Mouse (Mus musculus): ENCODE measurements around the gene Olfr1423. TPM values are rescaled to one million over a fixed set of nuclear protein-coding genes. Genes with fewer than 3 reads are reported as not detected.
"Not testable (repeated sequence)": the region's sequence is repeated elsewhere in the genome, so short reads cannot be mapped to it uniquely, and the experiment has no call there.

Olfr1423 gene
- polyA plus RNA-seq, 2 experiments: not detected

DNA sequence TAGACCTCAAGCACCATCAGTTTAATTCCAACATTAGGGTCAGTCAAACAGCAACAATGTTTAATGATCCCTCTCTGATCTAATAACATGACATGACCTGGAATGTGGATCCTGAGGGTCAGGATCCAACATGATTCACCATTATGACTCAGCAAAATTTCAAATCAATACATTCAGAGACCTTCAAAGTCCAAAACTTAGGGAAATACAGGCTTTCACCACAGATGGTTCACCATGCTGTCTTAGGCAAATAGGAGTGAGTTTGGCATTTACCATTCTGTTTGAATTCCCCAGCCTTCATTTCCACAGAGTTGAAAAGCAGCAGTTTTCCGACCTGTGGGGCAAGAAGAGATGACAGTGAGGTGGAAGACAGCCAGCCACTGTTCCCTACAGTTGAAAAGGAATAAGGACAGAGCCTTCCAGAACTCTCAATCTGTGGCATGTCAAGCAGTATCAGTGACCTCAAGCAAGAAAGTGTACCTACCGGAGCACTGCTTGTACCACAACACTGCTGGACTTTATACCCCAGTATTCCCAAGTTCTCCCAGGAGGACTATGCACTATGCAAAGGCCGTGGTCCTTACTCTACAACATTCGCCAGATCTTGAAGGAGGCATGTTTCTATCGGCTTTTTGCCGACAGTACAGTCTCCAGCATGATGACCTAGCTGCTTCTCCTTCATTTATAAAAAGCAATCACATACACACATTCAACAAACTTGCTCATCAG, 46.2 kb downstream of the Olfr1423 start:
- H3K4me2 ChIP-seq (ENCODE audit: low read depth): no peak overlapping the region
- no peaks in the 10 kb centered on the region for H3K27me3 ChIP-seq (ENCODE audit: control insufficient read depth, insufficient read depth, low read length)
- no peak for ATAC-seq (ENCODE audit: insufficient read depth)
- peaks cover 29% of the 10 kb centered on the region for H3K36me3 ChIP-seq (replicated peaks; ENCODE audit: control insufficient read depth, insufficient read depth, low read depth)
- H3K9ac ChIP-seq (replicated peaks): no peak overlapping the region
- H3K9me3 ChIP-seq (ENCODE audit: control insufficient read depth, low read length): no peaks in the 10 kb centered on the region
- no peak for DNase-seq (ENCODE audit: low read depth in 3 of 3, low spot score in 3 of 3)
- WGBS (ENCODE audit: insufficient replicate concordance): 81% methylated on average over 6 of the region's 6 CpGs
- H3K4me3 ChIP-seq (ENCODE audit: insufficient read depth in 1 of 2, low read depth in 2 of 2, low read length in 2 of 2): no peak overlapping the region
- TF ChIP-seq EP300 (IDR thresholded peaks at IDR 0.05; ENCODE audit: low read depth): no peak
- no peak for TF ChIP-seq CTCF (IDR thresholded peaks at IDR 0.05; ENCODE audit: low read depth)
- H3K4me1 ChIP-seq (replicated peaks; ENCODE audit: control insufficient read depth in 2 of 2, insufficient read depth in 2 of 2, low read length in 1 of 2): 0 out of 4 replicates have a peak, but pooled peaks cover 0 to 1% of the 10 kb centered on the region in 2 experiments
- H3K27ac ChIP-seq: no peak overlapping the region

DNA sequence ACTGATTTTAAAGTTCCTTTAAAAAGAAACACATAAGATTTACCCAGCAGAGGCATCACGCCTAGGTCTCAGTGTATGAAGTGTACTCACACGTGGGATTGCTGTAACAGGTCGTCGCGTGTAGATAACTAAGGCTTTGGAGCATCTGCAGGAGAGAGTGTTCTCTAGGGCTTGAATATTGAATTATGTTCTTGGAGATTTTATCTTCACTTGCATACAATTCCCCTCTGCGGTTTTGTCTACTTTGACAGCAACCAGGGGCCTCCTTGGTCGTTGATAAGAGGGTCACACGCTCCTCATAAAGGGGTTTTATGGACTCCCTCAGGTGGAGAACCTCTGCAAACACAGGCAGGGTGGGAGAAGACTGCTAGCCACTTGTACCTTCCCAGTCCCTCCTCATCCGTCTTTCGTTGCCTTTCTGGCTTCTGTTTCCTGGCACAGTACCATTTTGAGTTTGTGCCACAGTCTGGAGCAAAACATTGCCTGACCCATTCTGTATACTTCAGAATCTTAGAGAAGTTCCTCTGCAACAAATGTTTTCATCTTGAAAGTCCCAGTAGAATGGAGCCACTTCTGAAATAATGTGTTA, 48.6 kb downstream of the Olfr1423 start:
- peaks cover 42% of the 10 kb centered on the region for H3K36me3 ChIP-seq (replicated peaks; ENCODE audit: control insufficient read depth, insufficient read depth, low read depth)
- H3K9ac ChIP-seq (replicated peaks): no peak overlapping the region
- ATAC-seq (ENCODE audit: insufficient read depth) (no peak), DNase-seq (ENCODE audit: low read depth in 3 of 3, low spot score in 3 of 3) (no peak)
- H3K4me2 ChIP-seq (ENCODE audit: low read depth): no peak overlapping the region
- H3K27me3 ChIP-seq (ENCODE audit: control insufficient read depth, insufficient read depth, low read length): no peaks in the 10 kb centered on the region
- no peak for TF ChIP-seq CTCF (IDR thresholded peaks at IDR 0.05; ENCODE audit: low read depth)
- no peak for TF ChIP-seq EP300 (IDR thresholded peaks at IDR 0.05; ENCODE audit: low read depth)
- H3K27ac ChIP-seq: no peak overlapping the region
- WGBS (ENCODE audit: insufficient replicate concordance): 60% methylated on average over 10 of the region's 10 CpGs
- H3K4me3 ChIP-seq (ENCODE audit: insufficient read depth in 1 of 2, low read depth in 2 of 2, low read length in 2 of 2): no peak overlapping the region
- no peaks in the 10 kb centered on the region for H3K9me3 ChIP-seq (ENCODE audit: control insufficient read depth, low read length)
- H3K4me1 ChIP-seq (replicated peaks; ENCODE audit: control insufficient read depth in 2 of 2, insufficient read depth in 2 of 2, low read length in 1 of 2): 0 out of 4 replicates have a peak, but pooled peaks cover 0 to 1% of the 10 kb centered on the region in 2 experiments

DNA sequence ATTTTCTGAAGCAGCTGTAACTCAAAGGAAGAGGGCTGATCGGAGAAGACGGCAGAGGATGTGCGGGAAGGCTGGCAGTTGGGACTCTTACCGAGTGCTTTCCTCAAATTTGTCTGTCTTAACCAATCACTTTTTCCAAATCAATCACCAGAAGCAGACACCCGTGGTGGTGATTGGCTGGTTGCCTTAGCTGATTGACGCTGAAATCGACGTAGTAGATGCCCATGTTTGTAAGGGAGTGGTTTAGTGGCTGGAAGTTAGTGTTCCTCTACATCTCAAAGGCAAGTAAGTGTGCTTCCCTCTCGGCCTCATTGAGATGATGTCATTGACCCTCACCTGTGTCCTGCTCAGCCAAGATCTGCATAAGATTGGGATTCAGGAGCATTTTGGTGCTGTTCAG, 49.1 kb downstream of the Olfr1423 start:
- 83% methylated on average over 9 of the region's 9 CpGs for WGBS (ENCODE audit: insufficient replicate concordance)
- Histone ChIP-seq H3K4me1 (replicated peaks; ENCODE audit: control insufficient read depth in 2 of 2, insufficient read depth in 2 of 2, low read length in 1 of 2) (0 out of 4 replicates have a peak, but pooled peaks cover 0 to 1% of the 10 kb centered on the region in 2 experiments), H3K4me2 (ENCODE audit: low read depth) (no peak overlapping the region), H3K27me3 (ENCODE audit: control insufficient read depth, insufficient read depth, low read length) (no peaks in the 10 kb centered on the region), H3K9me3 (ENCODE audit: control insufficient read depth, low read length) (no peaks in the 10 kb centered on the region), H3K27ac (no peak overlapping the region), H3K36me3 (replicated peaks; ENCODE audit: control insufficient read depth, insufficient read depth, low read depth) (peaks cover 45% of the 10 kb centered on the region), H3K4me3 (ENCODE audit: insufficient read depth in 1 of 2, low read depth in 2 of 2, low read length in 2 of 2) (no peak overlapping the region), H3K9ac (replicated peaks) (no peak overlapping the region)
- DNase-seq (ENCODE audit: low read depth in 3 of 3, low spot score in 3 of 3): no peak
- TF ChIP-seq CTCF (IDR thresholded peaks at IDR 0.05; ENCODE audit: low read depth) (no peak), EP300 (IDR thresholded peaks at IDR 0.05; ENCODE audit: low read depth) (no peak)
- ATAC-seq (ENCODE audit: insufficient read depth): no peak

DNA sequence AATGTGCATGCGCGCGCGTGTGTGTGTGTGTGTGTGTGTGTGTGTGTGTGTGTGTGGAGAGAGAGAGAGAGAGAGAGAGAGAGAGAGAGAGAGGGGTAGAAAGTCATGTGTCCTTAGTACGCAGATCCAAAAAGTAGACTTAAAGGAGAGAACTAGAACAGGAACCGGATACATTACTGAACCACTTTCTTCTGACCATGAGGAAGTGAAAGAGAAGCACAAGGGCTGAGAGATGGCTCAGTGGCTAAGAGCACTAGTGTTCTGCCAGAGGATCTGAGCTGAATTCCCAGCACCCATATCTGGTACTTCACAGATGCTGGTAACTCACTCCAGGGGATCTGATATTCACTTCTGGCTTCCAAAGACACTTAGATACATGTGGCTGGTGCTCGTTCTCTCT, 51.8 kb downstream of the Olfr1423 start:
- DNase-seq (ENCODE audit: low read depth in 3 of 3, low spot score in 3 of 3) (no peak), ATAC-seq (ENCODE audit: insufficient read depth) (no peak)
- H3K27me3 ChIP-seq (ENCODE audit: control insufficient read depth, insufficient read depth, low read length): no peaks in the 10 kb centered on the region
- no peak overlapping the region for H3K4me2 ChIP-seq (ENCODE audit: low read depth)
- no peaks in the 10 kb centered on the region for H3K4me1 ChIP-seq (replicated peaks; ENCODE audit: control insufficient read depth in 2 of 2, insufficient read depth in 2 of 2, low read length in 1 of 2)
- no peak overlapping the region for H3K4me3 ChIP-seq (ENCODE audit: insufficient read depth in 1 of 2, low read depth in 2 of 2, low read length in 2 of 2)
- no peak overlapping the region for H3K9ac ChIP-seq (replicated peaks)
- H3K27ac ChIP-seq: no peak overlapping the region
- no peaks in the 10 kb centered on the region for H3K9me3 ChIP-seq (ENCODE audit: control insufficient read depth, low read length)
- 86% methylated on average over 7 of the region's 7 CpGs for WGBS (ENCODE audit: insufficient replicate concordance)
- peaks cover 50% of the 10 kb centered on the region for H3K36me3 ChIP-seq (replicated peaks; ENCODE audit: control insufficient read depth, insufficient read depth, low read depth)
- TF ChIP-seq EP300 (IDR thresholded peaks at IDR 0.05; ENCODE audit: low read depth) (no peak), CTCF (IDR thresholded peaks at IDR 0.05; ENCODE audit: low read depth) (no peak)

DNA sequence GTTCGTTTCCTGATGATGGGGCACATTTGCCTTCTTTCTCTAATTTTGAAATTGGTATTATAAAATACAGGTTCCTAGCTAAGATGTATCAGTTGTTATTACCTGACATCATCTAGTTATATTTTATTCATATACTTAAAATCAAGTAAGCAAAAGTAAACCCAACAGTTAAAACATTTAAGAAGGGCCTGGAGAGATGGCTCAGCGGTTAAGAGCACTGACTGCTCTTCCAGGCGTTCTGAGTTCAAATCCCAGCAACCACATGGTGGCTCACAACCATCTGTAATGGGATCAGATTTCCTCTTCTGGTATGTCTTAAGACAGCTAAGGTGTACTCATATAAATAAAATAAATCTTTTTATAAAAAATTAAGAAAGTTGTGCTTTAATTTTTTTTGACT, 53.3 kb downstream of the Olfr1423 start:
- Histone ChIP-seq H3K36me3 (replicated peaks; ENCODE audit: control insufficient read depth, insufficient read depth, low read depth) (peaks cover 61% of the 10 kb centered on the region), H3K4me2 (ENCODE audit: low read depth) (no peak overlapping the region), H3K9me3 (ENCODE audit: control insufficient read depth, low read length) (no peaks in the 10 kb centered on the region), H3K4me3 (ENCODE audit: insufficient read depth in 1 of 2, low read depth in 2 of 2, low read length in 2 of 2) (no peak overlapping the region), H3K9ac (replicated peaks) (no peak overlapping the region), H3K27me3 (ENCODE audit: control insufficient read depth, insufficient read depth, low read length) (no peaks in the 10 kb centered on the region), H3K27ac (no peak overlapping the region), H3K4me1 (replicated peaks; ENCODE audit: control insufficient read depth in 2 of 2, insufficient read depth in 2 of 2, low read length in 1 of 2) (no peaks in the 10 kb centered on the region)
- WGBS (ENCODE audit: insufficient replicate concordance): 84% methylated on average over 3 of the region's 3 CpGs
- TF ChIP-seq EP300 (IDR thresholded peaks at IDR 0.05; ENCODE audit: low read depth) (no peak), CTCF (IDR thresholded peaks at IDR 0.05; ENCODE audit: low read depth) (no peak)
- DNase-seq (ENCODE audit: low read depth in 3 of 3, low spot score in 3 of 3) (no peak), ATAC-seq (ENCODE audit: insufficient read depth) (no peak)

DNA sequence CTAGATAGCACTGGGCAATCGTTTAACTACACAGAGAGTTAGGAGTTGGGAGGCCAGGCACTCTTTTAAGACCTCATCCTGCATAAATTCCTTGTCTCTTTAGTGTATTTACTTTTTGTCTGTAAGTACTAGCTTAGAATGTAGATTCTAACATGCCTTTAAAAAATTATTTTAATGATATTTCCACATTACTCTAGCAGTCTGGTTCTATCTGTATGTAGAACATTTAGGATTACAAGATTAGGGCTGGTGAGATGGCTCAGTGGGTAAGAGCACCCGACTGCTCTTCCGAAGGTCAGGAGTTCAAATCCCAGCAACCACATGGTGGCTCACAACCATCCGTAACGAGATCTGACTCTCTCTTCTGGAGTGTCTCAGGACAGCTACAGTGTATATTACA, 56.5 kb downstream of the Olfr1423 start:
- not testable (repeated sequence) for H3K9me3 ChIP-seq (ENCODE audit: control insufficient read depth, low read length); H3K9ac ChIP-seq (replicated peaks); H3K27me3 ChIP-seq (ENCODE audit: control insufficient read depth, insufficient read depth, low read length); H3K4me2 ChIP-seq (ENCODE audit: low read depth); H3K4me1 ChIP-seq (replicated peaks; ENCODE audit: control insufficient read depth in 2 of 2, insufficient read depth in 2 of 2, low read length in 1 of 2); ATAC-seq (ENCODE audit: insufficient read depth); DNase-seq (ENCODE audit: low read depth in 3 of 3, low spot score in 3 of 3); H3K4me3 ChIP-seq (ENCODE audit: insufficient read depth in 1 of 2, low read depth in 2 of 2, low read length in 2 of 2); H3K27ac ChIP-seq
- WGBS (ENCODE audit: insufficient replicate concordance): 72% methylated on average over 5 of the region's 5 CpGs
- H3K36me3 ChIP-seq (replicated peaks; ENCODE audit: control insufficient read depth, insufficient read depth, low read depth): peaks cover 63% of the 10 kb centered on the region
